Mouse (Mus musculus): ENCODE data around the gene Tph2.
"Not testable (repeated sequence)": the region's sequence is repeated elsewhere in the genome, so short reads cannot be mapped to it uniquely, and the experiment has no call there.

Tph2 gene

DNA sequence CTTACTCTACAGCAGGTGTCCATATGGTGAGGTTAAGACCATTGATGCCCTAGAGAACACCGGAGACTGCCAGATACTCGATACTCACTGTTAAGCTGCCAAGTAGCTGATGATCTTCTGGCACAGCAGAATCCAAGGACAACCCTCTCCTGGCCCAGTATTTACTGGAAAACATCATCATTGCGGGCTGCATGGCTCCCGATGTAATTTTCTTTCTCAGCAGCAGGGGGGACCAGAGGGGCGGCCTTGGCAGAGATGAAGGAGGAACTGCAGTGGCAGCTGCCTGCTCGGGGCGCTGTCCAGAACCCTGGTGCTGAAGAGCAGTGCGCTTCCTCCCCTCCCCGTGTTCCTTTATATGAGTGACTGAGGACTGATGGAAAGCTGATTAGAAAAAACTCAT is at the start of gene Tph2:
Gene Tph2 (minus strand): TSS at position 326 of the 400 bp plus-strand sequence.
- DNase-seq (ENCODE audit: low spot score in 2 of 2), result peak; percentile 69 to 88

DNA sequence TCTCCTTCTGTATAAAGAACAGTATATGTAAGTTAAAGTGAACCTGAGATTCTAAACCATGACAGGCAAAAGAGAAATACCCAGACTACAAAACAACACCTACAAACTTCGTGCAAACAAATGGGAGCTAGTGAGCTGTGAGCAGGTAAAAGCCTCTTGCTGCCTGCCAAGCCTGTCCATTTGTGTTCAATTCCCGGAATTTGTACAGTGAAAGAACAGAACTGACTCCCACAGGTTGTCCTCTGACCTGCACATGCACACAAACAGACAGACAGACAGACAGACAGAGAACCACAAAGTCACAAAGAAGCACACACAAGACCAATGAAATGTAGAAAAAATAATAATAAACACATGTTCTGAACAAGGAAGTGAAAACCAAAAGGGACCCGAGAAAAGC is 49.0 kb upstream of the Tph2 start:
- DNase-seq (ENCODE audit: low spot score in 2 of 2), result no peak

DNA sequence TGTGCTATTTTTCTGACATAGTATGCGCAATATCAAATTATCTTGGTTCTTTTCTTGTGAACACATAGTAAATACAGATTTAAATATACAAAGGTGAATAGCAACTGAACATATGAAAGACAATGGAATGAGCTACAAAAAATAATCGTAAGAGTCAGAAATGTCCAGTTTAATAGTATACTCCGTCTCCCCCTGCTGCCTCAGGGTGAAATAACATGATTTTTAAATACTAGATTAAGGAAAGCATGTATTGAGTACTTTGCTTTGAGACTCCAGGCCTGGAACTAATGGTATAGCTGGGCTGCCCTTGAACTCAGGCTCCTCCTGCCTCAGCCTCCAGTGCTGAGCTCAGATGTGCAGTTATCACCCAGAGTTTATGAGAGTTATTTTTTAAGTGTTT is 47.7 kb upstream of the Tph2 start:
- DNase-seq (ENCODE audit: low spot score in 2 of 2), result no peak

DNA sequence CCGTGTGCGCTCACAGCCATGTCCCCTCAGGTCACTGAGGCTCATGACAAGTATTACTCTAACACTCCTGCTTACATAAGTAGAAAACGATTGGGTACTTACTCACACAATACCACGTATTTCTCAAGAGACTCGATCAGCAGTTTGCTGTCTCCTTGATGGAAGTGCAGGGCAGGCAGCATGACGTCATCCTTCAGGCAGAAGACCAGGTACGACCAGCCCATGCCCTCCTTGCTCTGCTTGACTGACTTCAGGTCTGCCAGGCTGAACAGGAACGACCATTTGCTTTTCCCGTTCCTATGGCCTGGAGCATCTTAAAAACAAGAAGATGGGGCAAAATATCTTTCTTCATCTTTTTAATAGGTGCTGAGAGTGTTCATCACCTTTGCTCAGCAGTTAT is 44.2 kb upstream of the Tph2 start:
- DNase-seq (ENCODE audit: low spot score in 2 of 2), result no peak

DNA sequence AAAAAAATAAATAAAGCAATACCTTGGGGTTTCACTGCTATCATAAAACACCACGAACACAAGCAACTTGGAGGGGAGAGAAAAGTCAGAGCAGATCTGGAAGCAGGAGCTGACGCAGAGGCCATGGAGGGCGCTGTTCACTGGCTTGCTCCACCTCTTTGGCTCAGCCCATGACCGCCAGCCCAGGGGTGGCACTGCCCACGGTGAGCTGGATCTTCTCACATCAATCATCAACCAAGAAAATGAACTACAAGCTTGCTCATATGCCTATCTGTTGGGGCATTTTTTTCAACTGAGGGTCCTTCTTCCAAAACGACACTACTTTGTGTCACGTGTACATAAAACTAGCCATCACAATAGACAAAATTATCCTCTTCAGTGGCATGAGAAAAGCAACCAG is 41.8 kb upstream of the Tph2 start:
- no peak for DNase-seq (ENCODE audit: low spot score in 2 of 2)

DNA sequence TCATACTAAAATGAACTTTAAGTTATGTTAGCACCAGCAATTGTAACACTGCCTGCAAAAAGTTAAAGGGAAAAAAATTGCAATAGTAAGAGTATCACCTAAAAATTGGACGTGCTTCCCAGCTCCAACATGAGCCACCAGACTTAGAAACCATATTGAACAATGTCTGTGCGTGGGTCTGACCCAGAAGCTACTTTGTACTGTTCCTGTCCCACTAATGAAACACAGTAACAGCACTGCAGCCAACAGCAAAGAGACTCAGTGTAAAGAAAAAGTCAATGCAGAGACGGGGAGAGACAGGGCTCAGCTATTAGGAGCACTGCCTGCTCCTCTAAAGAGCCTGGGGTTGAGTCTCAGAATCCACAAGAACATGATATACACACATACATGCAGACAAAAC is 39.0 kb upstream of the Tph2 start:
- DNase-seq (ENCODE audit: low spot score in 2 of 2), result no peak

DNA sequence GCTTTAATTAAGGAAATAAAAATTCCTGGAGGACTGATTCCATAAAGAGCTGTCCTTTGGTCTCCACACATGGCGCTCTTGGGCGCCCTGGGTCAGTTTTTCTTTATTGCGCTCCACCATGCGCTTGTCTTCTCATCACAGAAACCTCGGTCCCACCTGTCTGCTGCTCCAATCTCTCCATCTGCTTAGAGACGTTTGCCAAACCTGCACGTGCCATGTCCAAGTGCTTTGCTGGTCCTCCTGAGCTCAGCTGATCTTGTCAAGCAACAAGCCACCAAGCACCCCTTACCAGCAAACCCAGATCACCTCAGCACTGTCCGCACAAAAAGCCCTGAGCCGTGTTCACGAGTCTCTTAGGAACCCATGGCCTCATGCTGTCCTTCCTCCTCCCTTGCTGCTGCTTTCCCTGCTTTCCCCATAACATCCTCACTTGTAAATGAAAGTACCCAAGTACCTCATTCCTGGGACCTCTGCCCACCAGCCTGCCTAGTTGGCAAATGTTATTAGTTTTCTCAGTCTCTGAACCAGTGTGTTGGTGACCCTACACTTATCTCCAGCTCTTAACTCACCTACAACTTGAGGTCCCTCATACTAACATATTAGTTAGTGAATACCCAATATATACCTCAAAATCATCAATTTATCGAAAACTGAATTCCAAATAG is 28.2 kb upstream of the Tph2 start:
- no peak for DNase-seq (ENCODE audit: low spot score in 2 of 2)

DNA sequence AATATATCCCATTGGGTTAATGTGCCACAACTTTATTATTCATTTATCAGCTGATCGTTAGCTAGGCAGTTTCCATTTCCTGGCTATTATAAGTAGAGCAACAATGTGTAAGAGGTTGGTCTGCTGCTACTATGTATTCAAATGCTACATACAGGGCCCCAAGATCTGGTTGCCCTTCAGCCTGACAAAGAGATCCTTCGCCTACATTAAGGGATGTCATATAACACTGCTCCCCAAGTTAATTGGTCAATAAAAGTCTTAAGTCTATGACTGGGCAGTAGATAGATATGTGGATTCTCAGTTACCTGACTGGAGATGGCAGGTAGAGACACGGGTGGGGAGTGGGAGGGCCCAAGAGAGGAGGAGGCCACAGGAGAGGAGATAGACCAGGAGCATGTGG is 21.0 kb upstream of the Tph2 start:
- DNase-seq (ENCODE audit: low spot score in 2 of 2), result no peak

DNA sequence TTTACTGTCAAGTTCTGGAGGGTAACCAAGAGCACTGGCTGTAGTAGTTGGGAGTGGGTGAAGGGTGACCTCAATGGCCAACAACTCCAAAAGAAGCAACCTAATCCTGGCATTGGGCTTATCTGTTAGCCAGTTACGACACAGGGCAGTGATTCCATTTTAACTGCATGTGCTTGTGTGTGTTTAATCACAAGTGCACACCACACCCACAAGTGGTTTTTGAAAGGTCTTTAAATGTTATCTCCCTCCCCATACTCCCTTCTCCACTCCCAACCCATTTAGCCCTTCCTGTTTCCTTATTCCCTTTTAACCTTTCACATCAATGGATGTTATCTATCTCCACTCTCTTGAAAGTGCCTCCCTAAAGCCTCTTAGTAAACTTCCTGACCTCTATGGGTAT is 20.5 kb upstream of the Tph2 start:
- DNase-seq (ENCODE audit: low spot score in 2 of 2), result no peak

DNA sequence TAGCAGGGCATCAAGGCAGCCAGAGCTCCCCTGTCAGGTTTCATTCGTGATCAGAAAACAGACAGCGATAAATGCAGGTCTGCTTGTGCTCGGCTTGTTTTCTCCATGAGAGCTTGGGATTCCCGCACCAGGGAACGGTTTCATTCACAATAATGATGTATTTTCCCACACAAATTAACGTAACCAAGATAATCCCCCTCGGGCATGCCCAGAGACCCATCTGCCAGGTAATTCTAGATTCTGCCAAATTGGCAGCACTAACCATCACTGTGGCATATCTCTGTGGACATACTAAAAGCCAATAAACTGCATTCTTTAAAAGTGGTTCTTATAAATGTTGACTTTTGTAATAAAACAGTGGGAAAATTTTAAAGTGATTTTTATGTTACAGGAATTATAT is 6.4 kb upstream of the Tph2 start:
- no peak for DNase-seq (ENCODE audit: low spot score in 2 of 2)

DNA sequence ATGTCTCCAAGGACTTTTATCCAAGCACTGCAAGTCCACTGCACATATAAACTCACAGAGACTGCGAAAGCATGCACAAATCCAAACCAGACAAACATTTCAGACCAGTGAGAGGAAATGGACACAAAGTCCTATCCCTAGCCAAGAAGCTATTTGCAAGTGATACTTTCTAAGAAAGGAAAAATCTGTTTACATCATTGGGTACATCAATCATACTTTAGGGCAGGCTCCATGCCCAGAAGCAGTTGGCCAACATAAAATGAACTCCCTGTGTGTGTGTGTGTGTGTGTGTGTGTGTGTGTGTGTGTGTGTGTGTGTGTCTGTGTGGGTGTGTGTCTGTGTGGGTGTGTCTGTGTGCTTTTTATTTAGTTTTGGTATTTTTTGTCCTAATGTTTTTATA is 2.6 kb upstream of the Tph2 start:
- no peak for DNase-seq (ENCODE audit: low spot score in 2 of 2)

DNA sequence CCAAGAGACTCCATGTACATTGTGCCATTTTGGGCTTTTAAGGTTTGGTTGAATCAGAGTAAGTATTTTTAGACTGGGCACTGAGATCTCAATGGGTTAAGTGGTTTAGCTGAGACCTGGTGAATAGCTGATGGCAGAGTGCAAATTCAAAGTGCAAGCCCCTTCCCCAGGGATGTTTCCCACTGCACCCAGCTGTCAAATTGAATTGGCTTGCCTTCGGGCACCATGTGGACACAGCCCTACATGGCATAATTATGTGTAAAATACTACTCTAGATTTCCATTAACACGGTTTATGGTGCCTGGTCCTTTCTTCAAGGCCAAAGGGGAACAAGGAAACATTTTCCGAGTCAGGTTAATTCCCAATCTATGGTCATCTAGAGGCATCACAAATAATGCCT is 3.8 kb downstream of the Tph2 start:
- DNase-seq (ENCODE audit: low spot score in 2 of 2), result no peak

DNA sequence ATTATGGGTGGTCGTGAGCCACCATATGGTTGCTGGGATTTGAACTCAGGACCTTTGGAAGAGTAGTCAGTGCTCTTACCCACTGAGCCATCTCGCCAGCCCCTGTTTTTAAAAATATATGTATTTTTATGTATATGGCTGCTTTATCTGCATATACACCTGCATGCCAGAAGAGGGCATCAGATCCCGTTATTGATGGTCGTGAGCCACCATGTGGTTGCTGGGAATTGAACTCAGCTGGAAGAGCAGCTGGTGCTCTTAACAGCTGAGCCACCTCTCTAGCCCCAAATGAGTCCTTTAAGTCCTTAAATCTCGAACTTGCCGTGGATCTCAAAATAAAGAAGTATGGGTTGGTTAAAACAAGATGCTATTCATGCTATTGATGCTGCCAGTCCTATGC is 6.8 kb downstream of the Tph2 start:
- DNase-seq (ENCODE audit: low spot score in 2 of 2), result not testable (repeated sequence)

DNA sequence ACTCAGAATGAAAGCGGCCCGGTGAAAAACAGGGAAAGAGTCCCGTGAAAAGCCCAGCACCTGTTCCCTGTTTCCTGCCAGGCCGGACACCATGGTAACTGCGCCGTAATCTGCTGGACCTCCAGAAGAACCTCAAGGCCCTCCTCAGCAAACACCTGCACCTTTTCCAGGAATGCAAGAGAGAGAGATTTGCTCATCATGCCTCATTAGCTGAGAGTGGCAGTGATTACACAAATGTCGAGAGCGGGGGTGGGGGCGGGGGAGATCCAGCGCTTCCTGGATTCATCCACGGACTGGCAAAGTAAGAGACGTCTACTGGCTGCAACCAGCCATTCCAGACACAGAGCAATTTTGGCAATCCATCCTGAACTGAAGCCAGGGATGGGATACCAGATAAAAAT is 9.2 kb downstream of the Tph2 start:
- DNase-seq (ENCODE audit: low spot score in 2 of 2), result no peak

DNA sequence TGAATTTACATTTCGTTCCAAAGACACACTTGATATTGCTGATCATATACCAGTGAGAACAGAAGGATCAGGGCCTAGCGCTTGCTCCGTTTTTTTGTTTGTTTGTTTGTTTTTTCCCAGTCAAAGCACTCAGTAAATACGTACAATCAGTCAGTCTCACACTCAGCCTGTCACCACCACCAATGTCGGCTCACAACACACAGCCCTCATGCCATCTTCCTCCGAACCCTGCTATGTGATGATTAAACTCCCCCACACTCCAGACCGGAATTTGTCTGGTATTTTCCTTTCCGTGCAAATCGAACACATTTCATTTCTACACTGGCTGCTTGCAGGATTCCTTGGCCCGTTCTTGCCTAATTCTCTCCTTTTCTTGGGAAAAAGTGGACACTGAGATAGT is 11.5 kb downstream of the Tph2 start:
- no peak for DNase-seq (ENCODE audit: low spot score in 2 of 2)

DNA sequence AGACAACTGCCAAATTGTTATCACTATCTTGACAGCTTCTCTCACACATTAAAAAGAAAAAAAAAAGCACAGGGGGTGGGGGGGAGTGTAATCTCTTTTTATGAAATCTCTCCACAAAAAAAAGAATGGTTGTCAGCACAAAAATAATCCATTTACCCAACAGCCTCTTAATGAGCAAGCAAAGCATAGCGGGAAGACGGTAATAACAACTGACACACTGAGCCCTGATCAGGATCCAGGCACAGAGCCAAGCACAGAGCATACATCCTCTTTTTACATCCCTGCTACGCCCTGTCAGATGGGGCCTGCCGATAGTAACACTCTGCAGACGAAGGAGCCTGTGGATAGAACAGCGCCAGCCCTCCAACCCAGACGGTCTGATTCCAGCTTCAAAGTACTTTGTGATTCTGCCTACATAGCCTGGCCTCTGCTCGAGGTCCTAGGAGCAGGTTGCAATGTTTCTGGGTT is 13.4 kb downstream of the Tph2 start:
- peak in 1 of 2 experiments; percentile 17 for DNase-seq (ENCODE audit: low spot score in 2 of 2)

DNA sequence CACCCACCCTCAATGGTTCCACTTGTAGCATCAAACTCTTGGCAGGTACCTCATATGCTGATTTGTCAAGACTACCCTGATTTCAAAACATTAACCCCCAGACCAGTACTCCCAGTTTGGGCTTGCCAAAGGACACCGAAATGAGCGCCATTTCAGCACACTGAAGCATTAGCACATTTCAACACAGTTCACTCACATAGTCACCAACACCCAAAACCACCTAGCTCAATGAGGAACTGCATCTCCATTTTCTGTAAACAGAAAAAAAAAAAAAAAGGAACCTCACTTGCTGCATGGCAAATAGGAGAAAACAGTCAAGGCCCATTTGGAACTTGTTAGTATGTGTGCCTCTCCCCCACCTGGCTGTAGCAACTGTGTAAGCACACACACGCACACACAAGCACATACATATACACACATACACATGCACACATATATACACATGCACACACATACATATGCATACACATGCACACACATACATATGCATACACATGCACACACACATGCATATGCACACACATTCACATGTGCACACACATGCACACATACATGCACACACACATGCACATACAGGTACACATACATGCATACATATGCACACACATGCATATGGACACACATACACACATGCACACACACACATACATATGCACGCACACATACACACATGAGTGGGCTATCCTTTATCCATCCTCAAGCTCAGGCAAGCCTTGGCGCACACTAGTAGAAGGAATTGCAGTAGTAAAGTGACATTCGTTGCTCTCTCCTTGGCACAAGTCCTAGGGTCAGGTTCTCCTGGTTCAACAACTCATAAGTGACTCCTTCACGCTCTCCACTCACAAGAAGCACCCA is 14.1 kb downstream of the Tph2 start:
- DNase-seq (ENCODE audit: low spot score in 2 of 2), result no peak

DNA sequence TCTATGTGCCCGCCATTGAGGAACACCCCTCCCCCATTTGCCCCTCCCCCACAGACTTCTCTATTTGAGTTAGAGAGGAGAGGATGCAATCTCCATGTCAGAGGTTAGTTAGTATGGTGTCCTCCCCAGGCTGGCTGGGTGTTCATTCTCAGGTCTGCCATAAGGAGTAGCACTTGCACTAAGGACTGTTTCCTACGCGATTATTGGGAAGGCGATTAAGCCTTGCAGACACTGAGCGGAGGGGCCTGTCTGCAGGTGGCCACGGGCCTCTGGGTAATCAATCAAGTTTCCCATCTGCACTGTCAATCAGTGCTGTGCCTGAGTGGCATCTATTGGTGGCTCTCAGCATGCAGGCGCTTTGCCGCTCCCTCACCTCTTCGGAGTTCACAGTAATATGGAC is 15.4 kb downstream of the Tph2 start:
- DNase-seq (ENCODE audit: low spot score in 2 of 2), result no peak

DNA sequence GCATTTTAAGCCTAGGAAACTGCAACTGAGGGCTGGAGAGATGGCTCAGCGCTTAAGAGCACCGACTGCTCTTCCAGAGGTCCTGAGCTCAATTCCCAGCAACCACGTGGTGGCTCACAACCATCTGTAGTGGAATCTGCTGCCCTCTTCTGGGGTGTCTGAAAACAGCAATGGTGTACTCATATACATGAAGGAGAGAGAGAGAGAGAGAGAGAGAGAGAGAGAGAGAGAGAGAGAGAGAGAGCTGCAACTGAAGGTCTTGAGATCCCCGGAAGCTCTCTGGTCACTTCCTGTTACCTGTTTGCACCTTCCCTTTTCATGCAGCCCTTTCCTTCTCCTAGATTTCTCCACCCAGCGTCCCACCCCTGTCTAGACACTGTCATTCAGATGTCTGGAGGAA is 24.5 kb downstream of the Tph2 start:
- DNase-seq (ENCODE audit: low spot score in 2 of 2), result no peak

DNA sequence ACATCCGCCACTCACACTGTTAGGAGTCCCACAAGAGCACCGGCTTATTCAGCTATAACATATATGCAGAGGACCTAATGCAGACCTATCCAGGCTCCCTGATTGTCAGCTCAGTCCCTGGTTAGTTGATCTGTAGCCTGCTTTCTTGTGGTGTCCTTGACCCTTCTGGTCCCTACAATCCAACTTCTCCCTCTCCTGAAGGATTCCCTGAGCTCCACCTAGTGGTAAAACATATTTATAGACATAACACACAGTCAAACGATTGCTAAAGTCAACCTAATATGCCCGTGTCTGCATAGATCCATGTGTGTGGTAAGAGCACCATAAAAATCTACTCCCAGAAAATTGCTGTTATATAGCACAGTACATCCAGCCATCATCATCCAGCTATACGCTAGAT is 37.5 kb downstream of the Tph2 start:
- no peak for DNase-seq (ENCODE audit: low spot score in 2 of 2)

DNA sequence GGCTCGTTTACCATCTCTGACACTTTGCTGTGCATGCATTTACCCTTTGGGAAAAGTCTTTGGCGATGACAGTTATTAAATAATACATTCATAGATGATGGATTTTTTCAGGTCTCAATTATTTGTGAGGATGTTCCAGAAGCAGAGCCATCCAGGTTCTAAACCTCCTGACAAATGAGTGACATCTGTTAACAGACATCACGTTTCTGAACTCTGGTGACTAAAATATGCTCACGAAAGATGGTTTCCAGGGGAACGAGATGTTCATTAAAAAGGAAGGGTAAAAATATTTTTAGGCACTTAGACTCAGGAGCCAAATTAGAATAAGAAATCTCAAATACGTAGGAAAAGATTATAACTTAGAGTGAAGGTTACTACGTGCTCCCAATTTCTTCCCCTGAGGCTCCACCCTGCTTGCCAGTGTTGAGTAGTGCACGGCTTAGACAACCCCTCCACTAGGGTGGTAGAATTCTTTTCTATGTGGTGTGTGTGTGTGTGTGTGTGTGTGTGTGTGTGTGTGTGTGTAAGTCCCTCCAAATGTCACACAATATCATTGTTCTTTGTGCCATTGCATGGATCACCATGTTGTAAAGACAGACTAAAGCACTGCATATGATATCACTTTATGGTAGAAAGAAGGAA is 38.4 kb downstream of the Tph2 start:
- no peak for DNase-seq (ENCODE audit: low spot score in 2 of 2)

DNA sequence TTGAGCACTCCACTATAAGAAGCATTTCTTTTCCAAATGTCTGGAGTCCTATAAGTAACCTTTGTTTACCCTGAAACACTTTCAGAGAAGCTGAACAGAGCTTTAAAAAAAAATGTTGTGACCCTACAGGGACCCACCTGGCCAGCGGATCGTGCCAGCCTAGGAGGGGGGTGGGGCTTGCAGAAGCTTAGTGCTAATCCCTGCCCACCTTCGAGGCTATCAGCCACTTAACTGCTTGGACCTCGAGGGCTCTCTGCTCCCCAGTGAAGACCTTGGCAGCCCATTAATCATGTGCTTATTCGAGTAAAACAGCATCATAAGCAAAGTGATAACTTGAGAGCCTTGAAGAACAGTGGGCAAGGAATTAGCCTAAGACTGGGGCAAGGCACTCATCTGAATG is 40.3 kb downstream of the Tph2 start:
- DNase-seq (ENCODE audit: low spot score in 2 of 2), result no peak

DNA sequence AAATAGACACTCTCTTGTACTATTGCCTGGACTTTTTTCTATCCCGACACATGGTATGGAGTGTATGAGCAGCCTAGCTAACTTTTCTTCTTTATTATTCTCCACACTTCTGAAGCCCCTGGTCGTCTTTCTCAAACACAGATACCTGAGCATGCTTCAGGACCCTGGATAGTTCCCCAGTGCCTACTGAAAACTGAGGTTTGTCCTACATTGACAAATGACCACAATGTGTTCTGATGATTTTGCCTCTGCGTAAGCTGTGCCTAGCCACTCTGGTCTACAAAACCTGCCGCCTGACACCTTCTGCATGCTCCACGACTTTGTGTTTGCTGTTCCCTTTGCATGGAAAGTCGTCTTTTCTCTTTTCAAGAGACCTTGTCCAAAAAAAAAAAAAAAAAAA is 41.2 kb downstream of the Tph2 start:
- no peak for DNase-seq (ENCODE audit: low spot score in 2 of 2)
